Mouse (Mus musculus): ENCODE data around the gene Jhy. TPM values are rescaled to one million over a fixed set of nuclear protein-coding genes. Genes with fewer than 3 reads are reported as not detected.

The Jhy gene
- total and polyA plus RNA-seq, 3 experiments = 0.10 TPM; not detected in 2

- no peak overlapping the region for H3K9ac ChIP-seq (ENCODE audit: low read depth, low read length)
- no peaks in the 10 kb centered on the region for H3K36me3 ChIP-seq (ENCODE audit: control insufficient read depth, insufficient read depth, low read length)
- no peak overlapping the region for H3K27ac ChIP-seq
- no peak for TF ChIP-seq EP300 (IDR thresholded peaks at IDR 0.05; ENCODE audit: insufficient read depth, low read depth, low read length)
- no peak for TF ChIP-seq CTCF (IDR thresholded peaks at IDR 0.05)
- TF ChIP-seq POLR2A (IDR thresholded peaks at IDR 0.05; ENCODE audit: insufficient read depth, low read depth, low read length) = no peak
- no peaks in the 10 kb centered on the region for H3K4me1 ChIP-seq (ENCODE audit: control insufficient read depth, insufficient read depth, low read length)
- no peaks in the 10 kb centered on the region for H3K79me2 ChIP-seq (replicated peaks; ENCODE audit: control insufficient read depth, insufficient read depth, low read length)
- intact Hi-C loops (cut with DNase I) = no loop called here
- DNase-seq = no peak
- peaks cover 38% of the 10 kb centered on the region for H3K27me3 ChIP-seq (ENCODE audit: control insufficient read depth, insufficient read depth, low read length)
- WGBS = 2% methylated on average over 32 of the region's 32 CpGs
- H3K4me3 ChIP-seq = no peak overlapping the region
Measured at GRCm38 (mm10) chr9:40878291-40878945, 85.5 kb downstream of the Jhy start.

- peaks cover 38% of the 10 kb centered on the region for H3K27me3 ChIP-seq (ENCODE audit: control insufficient read depth, insufficient read depth, low read length)
- no peak overlapping the region for H3K27ac ChIP-seq
- H3K9ac ChIP-seq (ENCODE audit: low read depth, low read length) = no peak overlapping the region
- no peak overlapping the region for H3K4me3 ChIP-seq
- H3K36me3 ChIP-seq (ENCODE audit: control insufficient read depth, insufficient read depth, low read length) = no peaks in the 10 kb centered on the region
- H3K79me2 ChIP-seq (replicated peaks; ENCODE audit: control insufficient read depth, insufficient read depth, low read length) = no peaks in the 10 kb centered on the region
- TF ChIP-seq POLR2A (IDR thresholded peaks at IDR 0.05; ENCODE audit: insufficient read depth, low read depth, low read length) (no peak), CTCF (IDR thresholded peaks at IDR 0.05) (no peak), EP300 (IDR thresholded peaks at IDR 0.05; ENCODE audit: insufficient read depth, low read depth, low read length) (no peak)
- DNase-seq = peak in 1 of 2 experiments; percentile 22
- WGBS = 2% methylated on average over 29 of the region's 29 CpGs
- no peaks in the 10 kb centered on the region for H3K4me1 ChIP-seq (ENCODE audit: control insufficient read depth, insufficient read depth, low read length)
- intact Hi-C loops (cut with DNase I) = no loop called here
Measured at GRCm38 (mm10) chr9:40877881-40878235, 86.1 kb downstream of the Jhy start.

GRCm38 (mm10) chr9:40877146-40877880 lies 86.6 kb downstream of the Jhy start:
- DNase-seq = peak in 1 of 2 experiments; percentile 18
- intact Hi-C loops (cut with DNase I) = no loop called here
- Histone ChIP-seq H3K79me2 (replicated peaks; ENCODE audit: control insufficient read depth, insufficient read depth, low read length) (no peaks in the 10 kb centered on the region), H3K4me3 (no peak overlapping the region), H3K27me3 (ENCODE audit: control insufficient read depth, insufficient read depth, low read length) (peaks cover 41% of the 10 kb centered on the region), H3K4me1 (ENCODE audit: control insufficient read depth, insufficient read depth, low read length) (no peaks in the 10 kb centered on the region), H3K36me3 (ENCODE audit: control insufficient read depth, insufficient read depth, low read length) (no peaks in the 10 kb centered on the region), H3K9ac (ENCODE audit: low read depth, low read length) (no peak overlapping the region), H3K27ac (no peak overlapping the region)
- TF ChIP-seq EP300 (IDR thresholded peaks at IDR 0.05; ENCODE audit: insufficient read depth, low read depth, low read length) = no peak
- 2% methylated on average over 42 of the region's 42 CpGs for WGBS

- Histone ChIP-seq H3K4me1 (ENCODE audit: control insufficient read depth, insufficient read depth, low read length) (no peaks in the 10 kb centered on the region), H3K27ac (no peak overlapping the region), H3K4me3 (no peak overlapping the region), H3K9ac (ENCODE audit: low read depth, low read length) (no peak overlapping the region), H3K27me3 (ENCODE audit: control insufficient read depth, insufficient read depth, low read length) (peaks cover 47% of the 10 kb centered on the region), H3K79me2 (replicated peaks; ENCODE audit: control insufficient read depth, insufficient read depth, low read length) (no peaks in the 10 kb centered on the region), H3K36me3 (ENCODE audit: control insufficient read depth, insufficient read depth, low read length) (no peaks in the 10 kb centered on the region)
- no peak for TF ChIP-seq CTCF (IDR thresholded peaks at IDR 0.05)
- no peak for TF ChIP-seq POLR2A (IDR thresholded peaks at IDR 0.05; ENCODE audit: insufficient read depth, low read depth, low read length)
- no peak for TF ChIP-seq EP300 (IDR thresholded peaks at IDR 0.05; ENCODE audit: insufficient read depth, low read depth, low read length)
- 11% methylated on average over 5 of the region's 5 CpGs for WGBS
- no peak for DNase-seq
- intact Hi-C loops (cut with DNase I) = no loop called here
Measured at GRCm38 (mm10) chr9:40876693-40877092, 87.2 kb downstream of the Jhy start.

GRCm38 (mm10) chr9:40876164-40876563 lies 87.8 kb downstream of the Jhy start:
- WGBS = 2% methylated on average over 29 of the region's 29 CpGs
- peaks cover 51% of the 10 kb centered on the region for H3K27me3 ChIP-seq (ENCODE audit: control insufficient read depth, insufficient read depth, low read length)

GRCm38 (mm10) chr9:40875431-40875830 lies 88.5 kb downstream of the Jhy start:
- 6% methylated on average over 17 of the region's 17 CpGs for WGBS
- Histone ChIP-seq H3K27ac (no peak overlapping the region), H3K27me3 (ENCODE audit: control insufficient read depth, insufficient read depth, low read length) (peaks cover 50% of the 10 kb centered on the region), H3K79me2 (replicated peaks; ENCODE audit: control insufficient read depth, insufficient read depth, low read length) (no peaks in the 10 kb centered on the region), H3K4me3 (no peak overlapping the region), H3K9ac (ENCODE audit: low read depth, low read length) (no peak overlapping the region), H3K4me1 (ENCODE audit: control insufficient read depth, insufficient read depth, low read length) (no peaks in the 10 kb centered on the region), H3K36me3 (ENCODE audit: control insufficient read depth, insufficient read depth, low read length) (no peaks in the 10 kb centered on the region)
- TF ChIP-seq CTCF (IDR thresholded peaks at IDR 0.05) (no peak), POLR2A (IDR thresholded peaks at IDR 0.05; ENCODE audit: insufficient read depth, low read depth, low read length) (no peak), EP300 (IDR thresholded peaks at IDR 0.05; ENCODE audit: insufficient read depth, low read depth, low read length) (no peak)
- no peak for DNase-seq
- intact Hi-C loops (cut with DNase I) = no loop called here

More at GRCm38 (mm10) chr9:40876164-40876563, 87.8 kb downstream of the Jhy start:
- Histone ChIP-seq H3K79me2 (replicated peaks; ENCODE audit: control insufficient read depth, insufficient read depth, low read length) (no peaks in the 10 kb centered on the region), H3K9ac (ENCODE audit: low read depth, low read length) (no peak overlapping the region), H3K27ac (no peak overlapping the region), H3K4me3 (no peak overlapping the region), H3K36me3 (ENCODE audit: control insufficient read depth, insufficient read depth, low read length) (no peaks in the 10 kb centered on the region), H3K4me1 (ENCODE audit: control insufficient read depth, insufficient read depth, low read length) (no peaks in the 10 kb centered on the region)
- no peak for TF ChIP-seq POLR2A (IDR thresholded peaks at IDR 0.05; ENCODE audit: insufficient read depth, low read depth, low read length)
- no peak for TF ChIP-seq CTCF (IDR thresholded peaks at IDR 0.05)
- TF ChIP-seq EP300 (IDR thresholded peaks at IDR 0.05; ENCODE audit: insufficient read depth, low read depth, low read length) = no peak
- intact Hi-C loops (cut with DNase I) = no loop called here
- no peak for DNase-seq
